Mouse (Mus musculus): ENCODE data around the gene Plcb1. TPM values are rescaled to one million over a fixed set of nuclear protein-coding genes. Genes with fewer than 3 reads are reported as not detected.

The Plcb1 gene
- polyA plus RNA-seq, 1 experiment from 2014 or later, result 11.7 TPM

GRCm38 (mm10) chr2:134787336-134788095 lies 1.6 kb downstream of the Plcb1 start:
- no peak overlapping the region; the same call in 1 of the 2 replicates for H3K9ac ChIP-seq (ENCODE audit: low read length)

GRCm38 (mm10) chr2:134792926-134793325 lies 7.1 kb downstream of the Plcb1 start:
- no peak overlapping the region for H3K4me2 ChIP-seq (ENCODE audit: low read depth)
- no peaks in the 10 kb centered on the region for H3K36me3 ChIP-seq (ENCODE audit: control insufficient read depth, insufficient read depth, low read length)
- no peak overlapping the region for H3K4me3 ChIP-seq (ENCODE audit: low read depth, low read length)
- no peaks in the 10 kb centered on the region for H3K9me3 ChIP-seq (ENCODE audit: control insufficient read depth, low read length)
- H3K27ac ChIP-seq (ENCODE audit: low read depth, low read length), result no peak overlapping the region
- DNase-seq (ENCODE audit: low spot score) (no peak), ATAC-seq (ENCODE audit: insufficient read depth, low FRiP score, low TSS enrichment) (no peak)
- no peak overlapping the region for H3K9ac ChIP-seq (ENCODE audit: low read length)
- WGBS, result 79% methylated on average over 7 of the region's 7 CpGs
- H3K27me3 ChIP-seq (ENCODE audit: control insufficient read depth, insufficient read depth, low read length), result no peaks in the 10 kb centered on the region
- H3K4me1 ChIP-seq (ENCODE audit: control insufficient read depth, insufficient read depth, low read length), result no peaks in the 10 kb centered on the region

More at GRCm38 (mm10) chr2:134787336-134788095, 1.6 kb downstream of the Plcb1 start:
- H3K27me3 ChIP-seq (ENCODE audit: control insufficient read depth, insufficient read depth, low read length), result no peaks in the 10 kb centered on the region
- DNase-seq (ENCODE audit: low spot score) (no peak), ATAC-seq (ENCODE audit: insufficient read depth, low FRiP score, low TSS enrichment) (no peak)
- no peaks in the 10 kb centered on the region for H3K36me3 ChIP-seq (ENCODE audit: control insufficient read depth, insufficient read depth, low read length)
- H3K27ac ChIP-seq (ENCODE audit: low read depth, low read length), result no peak overlapping the region
- H3K4me1 ChIP-seq (ENCODE audit: control insufficient read depth, insufficient read depth, low read length), result peaks cover 4% of the 10 kb centered on the region
- H3K4me3 ChIP-seq (ENCODE audit: low read depth, low read length), result peak overlapping the region; percentile 59
- 63% methylated on average over 12 of the region's 12 CpGs for WGBS
- no peaks in the 10 kb centered on the region for H3K9me3 ChIP-seq (ENCODE audit: control insufficient read depth, low read length)
- H3K4me2 ChIP-seq (ENCODE audit: low read depth), result peak overlapping the region; percentile 95

GRCm38 (mm10) chr2:134800226-134800625 lies 14.4 kb downstream of the Plcb1 start:
- Histone ChIP-seq H3K4me3 (ENCODE audit: low read depth, low read length) (no peak overlapping the region), H3K9ac (ENCODE audit: low read length) (no peak overlapping the region), H3K4me1 (ENCODE audit: control insufficient read depth, insufficient read depth, low read length) (no peaks in the 10 kb centered on the region), H3K36me3 (ENCODE audit: control insufficient read depth, insufficient read depth, low read length) (no peaks in the 10 kb centered on the region), H3K9me3 (ENCODE audit: control insufficient read depth, low read length) (no peaks in the 10 kb centered on the region), H3K27me3 (ENCODE audit: control insufficient read depth, insufficient read depth, low read length) (no peaks in the 10 kb centered on the region), H3K27ac (ENCODE audit: low read depth, low read length) (no peak overlapping the region), H3K4me2 (ENCODE audit: low read depth) (no peak overlapping the region)
- ATAC-seq (ENCODE audit: insufficient read depth, low FRiP score, low TSS enrichment), result no peak
- no peak for DNase-seq (ENCODE audit: low spot score)
- 89% methylated on average over 1 of the region's 1 CpGs for WGBS

- no peak for DNase-seq (ENCODE audit: low spot score)
- Histone ChIP-seq H3K4me2 (ENCODE audit: low read depth) (no peak overlapping the region), H3K27me3 (ENCODE audit: control insufficient read depth, insufficient read depth, low read length) (no peaks in the 10 kb centered on the region), H3K9me3 (ENCODE audit: control insufficient read depth, low read length) (no peaks in the 10 kb centered on the region), H3K4me3 (ENCODE audit: low read depth, low read length) (no peak overlapping the region), H3K9ac (ENCODE audit: low read length) (no peak overlapping the region), H3K36me3 (ENCODE audit: control insufficient read depth, insufficient read depth, low read length) (no peaks in the 10 kb centered on the region), H3K27ac (ENCODE audit: low read depth, low read length) (no peak overlapping the region), H3K4me1 (ENCODE audit: control insufficient read depth, insufficient read depth, low read length) (no peaks in the 10 kb centered on the region)
- ATAC-seq (ENCODE audit: insufficient read depth, low FRiP score, low TSS enrichment), result no peak
- 88% methylated on average over 11 of the region's 11 CpGs for WGBS
Observed at GRCm38 (mm10) chr2:134816383-134816782, 30.5 kb downstream of the Plcb1 start.

GRCm38 (mm10) chr2:134817058-134817840 lies 31.4 kb downstream of the Plcb1 start:
- no peaks in the 10 kb centered on the region for H3K27me3 ChIP-seq (ENCODE audit: control insufficient read depth, insufficient read depth, low read length)
- DNase-seq (ENCODE audit: low spot score), result no peak

GRCm38 (mm10) chr2:134821176-134821575 lies 35.3 kb downstream of the Plcb1 start:
- Histone ChIP-seq H3K27me3 (ENCODE audit: control insufficient read depth, insufficient read depth, low read length) (no peaks in the 10 kb centered on the region), H3K36me3 (ENCODE audit: control insufficient read depth, insufficient read depth, low read length) (no peaks in the 10 kb centered on the region), H3K9ac (ENCODE audit: low read length) (no peak overlapping the region), H3K4me1 (ENCODE audit: control insufficient read depth, insufficient read depth, low read length) (peaks cover 7% of the 10 kb centered on the region), H3K9me3 (ENCODE audit: control insufficient read depth, low read length) (no peaks in the 10 kb centered on the region), H3K4me2 (ENCODE audit: low read depth) (no peak overlapping the region), H3K27ac (ENCODE audit: low read depth, low read length) (no peak overlapping the region), H3K4me3 (ENCODE audit: low read depth, low read length) (no peak overlapping the region)
- ATAC-seq (ENCODE audit: insufficient read depth, low FRiP score, low TSS enrichment), result no peak
- DNase-seq (ENCODE audit: low spot score), result no peak
- WGBS, result 69% methylated on average over 6 of the region's 6 CpGs

More at GRCm38 (mm10) chr2:134817058-134817840, 31.4 kb downstream of the Plcb1 start:
- no peak overlapping the region for H3K9ac ChIP-seq (ENCODE audit: low read length)
- no peaks in the 10 kb centered on the region for H3K9me3 ChIP-seq (ENCODE audit: control insufficient read depth, low read length)
- no peak for ATAC-seq (ENCODE audit: insufficient read depth, low FRiP score, low TSS enrichment)
- H3K27ac ChIP-seq (ENCODE audit: low read depth, low read length), result no peak overlapping the region
- no peaks in the 10 kb centered on the region for H3K36me3 ChIP-seq (ENCODE audit: control insufficient read depth, insufficient read depth, low read length)
- H3K4me2 ChIP-seq (ENCODE audit: low read depth), result no peak overlapping the region
- no peak overlapping the region for H3K4me3 ChIP-seq (ENCODE audit: low read depth, low read length)
- no peaks in the 10 kb centered on the region for H3K4me1 ChIP-seq (ENCODE audit: control insufficient read depth, insufficient read depth, low read length)
- 91% methylated on average over 7 of the region's 7 CpGs for WGBS

GRCm38 (mm10) chr2:134825645-134826044 lies 39.8 kb downstream of the Plcb1 start:
- Histone ChIP-seq H3K36me3 (ENCODE audit: control insufficient read depth, insufficient read depth, low read length) (no peaks in the 10 kb centered on the region), H3K27ac (ENCODE audit: low read depth, low read length) (no peak overlapping the region), H3K9ac (ENCODE audit: low read length) (no peak overlapping the region), H3K4me2 (ENCODE audit: low read depth) (no peak overlapping the region), H3K4me1 (ENCODE audit: control insufficient read depth, insufficient read depth, low read length) (peaks cover 8% of the 10 kb centered on the region), H3K4me3 (ENCODE audit: low read depth, low read length) (no peak overlapping the region), H3K27me3 (ENCODE audit: control insufficient read depth, insufficient read depth, low read length) (no peaks in the 10 kb centered on the region), H3K9me3 (ENCODE audit: control insufficient read depth, low read length) (no peaks in the 10 kb centered on the region)
- WGBS, result 31% methylated on average over 7 of the region's 7 CpGs
- peak; percentile 63; the same call in 1 of the 2 replicates for ATAC-seq (ENCODE audit: insufficient read depth, low FRiP score, low TSS enrichment)
- no peak for DNase-seq (ENCODE audit: low spot score)

- peak; percentile 60 for ATAC-seq (ENCODE audit: insufficient read depth, low FRiP score, low TSS enrichment)
- no peak overlapping the region for H3K4me2 ChIP-seq (ENCODE audit: low read depth)
- WGBS, result 37% methylated on average over 8 of the region's 8 CpGs
Observed at GRCm38 (mm10) chr2:134826111-134827005, 40.5 kb downstream of the Plcb1 start.

More at GRCm38 (mm10) chr2:134826111-134827005, 40.5 kb downstream of the Plcb1 start:
- Histone ChIP-seq H3K27me3 (ENCODE audit: control insufficient read depth, insufficient read depth, low read length) (no peaks in the 10 kb centered on the region), H3K27ac (ENCODE audit: low read depth, low read length) (0 out of 2 replicates have a peak overlapping the region, but pooled peaks have one; percentile 0), H3K4me1 (ENCODE audit: control insufficient read depth, insufficient read depth, low read length) (peaks cover 8% of the 10 kb centered on the region), H3K9ac (ENCODE audit: low read length) (no peak overlapping the region), H3K36me3 (ENCODE audit: control insufficient read depth, insufficient read depth, low read length) (no peaks in the 10 kb centered on the region), H3K9me3 (ENCODE audit: control insufficient read depth, low read length) (no peaks in the 10 kb centered on the region), H3K4me3 (ENCODE audit: low read depth, low read length) (no peak overlapping the region)
- DNase-seq (ENCODE audit: low spot score), result peak; percentile 19
